Mouse (Mus musculus) G1E (cell line): ENCODE data around the gene Aak1.

ENCODE experiments used
- CTCF ChIP-seq: IDR thresholded peaks from 2 replicates; pipeline ENCODE4 v1.5.1; 2012; ENCODE audit warnings: low read depth, low read length, inconsistent platforms, mixed read lengths
- GATA1 ChIP-seq: IDR thresholded peaks from 2 replicates; pipeline ENCODE4 v1.6.1; 2012; ENCODE audit warnings: borderline replicate concordance, low read length, inconsistent platforms, mixed read lengths
- POLR2AphosphoS5 ChIP-seq: IDR thresholded peaks from 2 replicates; pipeline ENCODE4 v1.6.1; 2012; ENCODE audit warnings: low read depth, low read length, inconsistent platforms; ENCODE audit not compliant: insufficient replicate concordance
- TAL1 ChIP-seq: conservative IDR thresholded peaks from 2 replicates; pipeline ENCODE4 v1.6.1; 2012; ENCODE audit warnings: low read depth, low read length, inconsistent platforms, mixed read lengths

GRCm38 (mm10) chr6:86899053-86899452 lies 49.7 kb downstream of the Aak1 start:
- TF ChIP-seq CTCF = no peak
- TF ChIP-seq GATA1 = no peak
- no peak for TF ChIP-seq POLR2AphosphoS5
- no peak for TF ChIP-seq TAL1
